Comparison of ENCODE assay signal across 25 mouse cellular contexts in genomic region chr9:44168931-44169330, GRCm38 (mm10). TPM values are rescaled to one million over a fixed set of nuclear protein-coding genes. Genes with fewer than 3 reads are reported as not detected.
"Had no signal": no experiment of that assay in that cellular context is flagged by ENCODE, and none has a peak within 500 bp of the region (broad histone marks: within the 10 kb centered on the region; RNA-seq: fewer than 3 reads in every experiment).

No protein-coding gene starts in this region.

- ATAC-seq: lung, postnatal 0 days; midbrain, embryonic 13.5 days; midbrain, embryonic 16.5 days had no signal

- H3K4me2 ChIP-seq: limb, embryonic 12.5 days; limb, embryonic 15.5 days; liver, embryonic 15.5 days; lung, embryonic 14.5 days; midbrain, embryonic 13.5 days; neural tube, embryonic 13.5 days had no signal

- H3K27ac ChIP-seq: limb, embryonic 12.5 days; limb, embryonic 15.5 days; liver, embryonic 15.5 days; midbrain, embryonic 10.5 days; midbrain, embryonic 13.5 days; neural tube, embryonic 13.5 days; stomach, postnatal 0 days had no signal

- DNase-seq: kidney, adult 18-20 months; kidney, adult 9 months; kidney, postnatal 14 days; kidney, postnatal 4 days; left cerebral cortex, postnatal 4 days; lung, embryonic 14.5 days; retina, postnatal 1 day; right cerebral cortex, postnatal 25 days; spleen, adult 18-20 months; thymus, adult 2 months; thymus, postnatal 14 days; thymus, postnatal 4 days had no signal

- H3K4me3 ChIP-seq: limb, embryonic 12.5 days; limb, embryonic 15.5 days; liver, embryonic 15.5 days; midbrain, embryonic 10.5 days; midbrain, embryonic 13.5 days; myocyte; neural tube, embryonic 13.5 days had no signal

- H3K4me1 ChIP-seq: limb, embryonic 12.5 days; midbrain, embryonic 10.5 days; midbrain, embryonic 13.5 days; neural tube, embryonic 13.5 days had no signal

- H3K9ac ChIP-seq: limb, embryonic 12.5 days; limb, embryonic 15.5 days; liver, embryonic 15.5 days; lung, embryonic 14.5 days; midbrain, embryonic 13.5 days; neural tube, embryonic 13.5 days had no signal

- H3K27me3 ChIP-seq: limb, embryonic 12.5 days; limb, embryonic 15.5 days; liver, embryonic 15.5 days; megakaryocyte, embryonic 14.5 days; midbrain, embryonic 13.5 days; neural tube, embryonic 13.5 days had no signal

- H3K9me3 ChIP-seq: limb, embryonic 12.5 days; limb, embryonic 15.5 days; liver, embryonic 15.5 days; megakaryocyte, embryonic 14.5 days; midbrain, embryonic 10.5 days; midbrain, embryonic 13.5 days; neural tube, embryonic 13.5 days had no signal

RNA-seq across cellular contexts. Expression of gene Gm49380, which starts 55.6 kb away (rescaled TPM):
- total RNA-seq: monocyte, adult 5-6 weeks; neutrophil, adult 5-6 weeks had no signal
- polyA plus RNA-seq: liver, embryonic 15.5 days; stomach, postnatal 0 days; thymus, adult 2 months had no signal
